Mouse (Mus musculus): ENCODE measurements around the gene Cartpt. TPM values are rescaled to one million over a fixed set of nuclear protein-coding genes. Genes with fewer than 3 reads are reported as not detected.

Cartpt gene
- not detected in 2 replicates for polyA plus RNA-seq (2012; ENCODE audit: insufficient read depth, insufficient read length, missing spikeins)

GRCm38 (mm10) chr13:99900965-99901364 lies at the start of gene Cartpt:
Gene Cartpt (minus strand): TSS chr13:99901091.
- H3K4me3 ChIP-seq (ENCODE audit: insufficient read depth, low read depth, low read length): no peak within 1 kb of the TSS

GRCm38 (mm10) chr13:99947417-99947816 lies 46.5 kb upstream of the Cartpt start:
- Histone ChIP-seq H3K4me3 (ENCODE audit: insufficient read depth, low read depth, low read length) (no peak overlapping the region), H3K4me1 (ENCODE audit: control insufficient read depth, insufficient read depth, insufficient read length, low read length) (no peaks in the 10 kb centered on the region), H3K27ac (replicated peaks; ENCODE audit: low read depth, low read length) (no peak overlapping the region)

More at GRCm38 (mm10) chr13:99900965-99901364, at the start of gene Cartpt:
- no peaks in the 10 kb centered on the region for H3K4me1 ChIP-seq (ENCODE audit: control insufficient read depth, insufficient read depth, insufficient read length, low read length)
- H3K27ac ChIP-seq (replicated peaks; ENCODE audit: low read depth, low read length): no peak within 1 kb of the TSS

- no peaks in the 10 kb centered on the region for H3K4me1 ChIP-seq (ENCODE audit: control insufficient read depth, insufficient read depth, insufficient read length, low read length)
- H3K27ac ChIP-seq (replicated peaks; ENCODE audit: low read depth, low read length): no peak overlapping the region
- no peak overlapping the region for H3K4me3 ChIP-seq (ENCODE audit: insufficient read depth, low read depth, low read length)
Measured at GRCm38 (mm10) chr13:99943525-99943924, 42.6 kb upstream of the Cartpt start.

- no peak overlapping the region for H3K27ac ChIP-seq (replicated peaks; ENCODE audit: low read depth, low read length)
- no peak overlapping the region for H3K4me3 ChIP-seq (ENCODE audit: insufficient read depth, low read depth, low read length)
- H3K4me1 ChIP-seq (ENCODE audit: control insufficient read depth, insufficient read depth, insufficient read length, low read length): no peaks in the 10 kb centered on the region
Measured at GRCm38 (mm10) chr13:99940601-99941000, 39.7 kb upstream of the Cartpt start.

GRCm38 (mm10) chr13:99939320-99939671 lies 38.4 kb upstream of the Cartpt start:
- Histone ChIP-seq H3K27ac (replicated peaks; ENCODE audit: low read depth, low read length) (no peak overlapping the region), H3K4me1 (ENCODE audit: control insufficient read depth, insufficient read depth, insufficient read length, low read length) (no peaks in the 10 kb centered on the region)

GRCm38 (mm10) chr13:99938606-99939319 lies 37.9 kb upstream of the Cartpt start:
- no peak overlapping the region for H3K4me3 ChIP-seq (ENCODE audit: insufficient read depth, low read depth, low read length)
- H3K27ac ChIP-seq (replicated peaks; ENCODE audit: low read depth, low read length): no peak overlapping the region
- no peaks in the 10 kb centered on the region for H3K4me1 ChIP-seq (ENCODE audit: control insufficient read depth, insufficient read depth, insufficient read length, low read length)

More at GRCm38 (mm10) chr13:99939320-99939671, 38.4 kb upstream of the Cartpt start:
- no peak overlapping the region for H3K4me3 ChIP-seq (ENCODE audit: insufficient read depth, low read depth, low read length)

GRCm38 (mm10) chr13:99937741-99938140 lies 36.9 kb upstream of the Cartpt start:
- Histone ChIP-seq H3K27ac (replicated peaks; ENCODE audit: low read depth, low read length) (no peak overlapping the region), H3K4me3 (ENCODE audit: insufficient read depth, low read depth, low read length) (no peak overlapping the region), H3K4me1 (ENCODE audit: control insufficient read depth, insufficient read depth, insufficient read length, low read length) (no peaks in the 10 kb centered on the region)

GRCm38 (mm10) chr13:99932406-99932805 lies 31.5 kb upstream of the Cartpt start:
- Histone ChIP-seq H3K4me1 (ENCODE audit: control insufficient read depth, insufficient read depth, insufficient read length, low read length) (no peaks in the 10 kb centered on the region), H3K27ac (replicated peaks; ENCODE audit: low read depth, low read length) (no peak overlapping the region), H3K4me3 (ENCODE audit: insufficient read depth, low read depth, low read length) (no peak overlapping the region)

GRCm38 (mm10) chr13:99931502-99931901 lies 30.6 kb upstream of the Cartpt start:
- Histone ChIP-seq H3K4me1 (ENCODE audit: control insufficient read depth, insufficient read depth, insufficient read length, low read length) (no peaks in the 10 kb centered on the region), H3K4me3 (ENCODE audit: insufficient read depth, low read depth, low read length) (no peak overlapping the region), H3K27ac (replicated peaks; ENCODE audit: low read depth, low read length) (no peak overlapping the region)

- H3K4me1 ChIP-seq (ENCODE audit: control insufficient read depth, insufficient read depth, insufficient read length, low read length): no peaks in the 10 kb centered on the region
- H3K4me3 ChIP-seq (ENCODE audit: insufficient read depth, low read depth, low read length): no peak overlapping the region
- H3K27ac ChIP-seq (replicated peaks; ENCODE audit: low read depth, low read length): no peak overlapping the region
Measured at GRCm38 (mm10) chr13:99926249-99926648, 25.4 kb upstream of the Cartpt start.

- H3K27ac ChIP-seq (replicated peaks; ENCODE audit: low read depth, low read length): no peak overlapping the region
Measured at GRCm38 (mm10) chr13:99915632-99916031, 14.7 kb upstream of the Cartpt start.

GRCm38 (mm10) chr13:99900557-99900892 lies 366 bp downstream of the Cartpt start:
- Histone ChIP-seq H3K4me3 (ENCODE audit: insufficient read depth, low read depth, low read length) (no peak overlapping the region), H3K4me1 (ENCODE audit: control insufficient read depth, insufficient read depth, insufficient read length, low read length) (no peaks in the 10 kb centered on the region), H3K27ac (replicated peaks; ENCODE audit: low read depth, low read length) (no peak overlapping the region)

More at GRCm38 (mm10) chr13:99915632-99916031, 14.7 kb upstream of the Cartpt start:
- H3K4me1 ChIP-seq (ENCODE audit: control insufficient read depth, insufficient read depth, insufficient read length, low read length): no peaks in the 10 kb centered on the region
- no peak overlapping the region for H3K4me3 ChIP-seq (ENCODE audit: insufficient read depth, low read depth, low read length)

GRCm38 (mm10) chr13:99899670-99900556 lies 978 bp downstream of the Cartpt start:
- no peak overlapping the region for H3K27ac ChIP-seq (replicated peaks; ENCODE audit: low read depth, low read length)
- no peak overlapping the region for H3K4me3 ChIP-seq (ENCODE audit: insufficient read depth, low read depth, low read length)
- no peaks in the 10 kb centered on the region for H3K4me1 ChIP-seq (ENCODE audit: control insufficient read depth, insufficient read depth, insufficient read length, low read length)

- no peak overlapping the region for H3K27ac ChIP-seq (replicated peaks; ENCODE audit: low read depth, low read length)
- H3K4me3 ChIP-seq (ENCODE audit: insufficient read depth, low read depth, low read length): no peak overlapping the region
Measured at GRCm38 (mm10) chr13:99898816-99899215, 2.1 kb downstream of the Cartpt start.

GRCm38 (mm10) chr13:99885636-99886035 lies 15.3 kb downstream of the Cartpt start:
- Histone ChIP-seq H3K4me1 (ENCODE audit: control insufficient read depth, insufficient read depth, insufficient read length, low read length) (no peaks in the 10 kb centered on the region), H3K4me3 (ENCODE audit: insufficient read depth, low read depth, low read length) (no peak overlapping the region), H3K27ac (replicated peaks; ENCODE audit: low read depth, low read length) (no peak overlapping the region)

More at GRCm38 (mm10) chr13:99898816-99899215, 2.1 kb downstream of the Cartpt start:
- H3K4me1 ChIP-seq (ENCODE audit: control insufficient read depth, insufficient read depth, insufficient read length, low read length): no peaks in the 10 kb centered on the region

Measured in brown adipose tissue, adult 24 weeks (tissue).